Mouse (Mus musculus) cerebellum, postnatal 25 days (tissue): Measurements from ENCODE around the gene Hoxd10.
A peak's percentile ranks its signal among the peaks of the same experiment; 100 is the strongest.

Experiments used
- DNase-seq, 2 experiments: peaks; one replicate each; pipeline ENCODE4 v3.0.0; 2021; ENCODE audit warnings: mixed read lengths in 2 of 2

The Hoxd10 gene

DNA sequence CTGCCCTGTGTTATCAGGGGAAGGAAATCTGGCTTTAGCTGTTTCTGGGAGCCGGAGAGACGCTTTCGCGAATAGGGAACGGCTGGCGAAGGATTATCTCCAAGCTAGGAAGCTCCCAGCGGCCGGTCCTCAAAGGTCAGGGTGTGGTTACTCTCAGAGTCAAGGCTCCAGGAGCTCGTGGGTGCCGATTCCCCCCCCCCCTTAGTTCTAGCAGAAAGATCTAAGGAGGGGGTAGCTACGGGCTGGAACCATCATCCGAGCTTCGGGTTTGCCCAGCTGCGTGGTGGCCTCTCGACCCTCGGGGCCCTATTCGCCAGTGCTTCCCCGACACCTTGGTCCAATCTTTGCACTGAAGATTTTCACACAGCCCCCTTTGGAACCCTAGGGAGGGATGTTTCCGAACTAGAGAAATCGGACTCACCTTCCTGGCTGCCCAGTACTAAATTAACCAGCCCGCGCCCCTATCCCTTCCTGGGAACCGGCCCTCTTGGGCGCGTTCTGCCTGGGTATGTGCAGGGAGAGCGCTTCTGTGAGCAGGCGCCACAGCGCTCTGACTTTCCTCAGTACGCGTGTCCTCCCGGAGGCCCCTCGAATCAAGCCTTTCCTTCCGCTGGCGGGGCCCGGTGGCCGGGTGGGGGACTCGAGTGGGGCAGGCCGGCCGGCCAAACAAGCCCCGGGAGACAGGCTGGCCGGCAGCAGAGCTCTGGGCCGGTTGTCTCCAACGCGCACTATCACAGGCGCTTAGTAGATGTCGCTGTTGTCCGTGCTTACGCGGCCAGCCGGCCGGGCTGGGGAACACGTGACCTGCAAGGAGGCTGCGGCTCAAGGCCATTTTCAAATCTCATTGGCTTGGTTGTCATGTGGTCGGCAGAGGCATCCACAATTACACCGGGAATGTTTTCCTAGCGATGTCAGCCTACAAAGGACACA lies at the start of gene Hoxd10:
Gene Hoxd10, plus strand, starts transcription at position 903 of the 930 bp plus-strand sequence.
- DNase-seq: no peak

DNA sequence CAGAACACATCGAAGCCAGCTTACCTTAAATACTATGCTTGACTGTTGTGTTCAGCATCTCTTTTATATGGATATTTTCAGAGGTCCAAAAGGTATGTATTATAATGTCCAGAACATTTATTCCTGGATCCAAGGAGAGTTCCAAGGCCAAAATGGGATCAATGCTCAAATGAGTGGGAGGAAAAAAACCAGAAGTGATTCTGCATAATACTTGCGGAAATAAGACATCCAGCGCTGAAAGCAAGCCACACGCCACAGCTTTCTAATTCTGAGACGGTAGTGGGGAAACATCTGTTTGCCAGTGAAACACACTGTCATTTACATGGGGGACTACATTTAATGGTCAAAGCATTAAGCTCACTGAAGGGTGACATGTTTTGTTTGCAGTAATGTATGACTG lies 49.3 kb upstream of the Hoxd10 start:
- no peak for DNase-seq

DNA sequence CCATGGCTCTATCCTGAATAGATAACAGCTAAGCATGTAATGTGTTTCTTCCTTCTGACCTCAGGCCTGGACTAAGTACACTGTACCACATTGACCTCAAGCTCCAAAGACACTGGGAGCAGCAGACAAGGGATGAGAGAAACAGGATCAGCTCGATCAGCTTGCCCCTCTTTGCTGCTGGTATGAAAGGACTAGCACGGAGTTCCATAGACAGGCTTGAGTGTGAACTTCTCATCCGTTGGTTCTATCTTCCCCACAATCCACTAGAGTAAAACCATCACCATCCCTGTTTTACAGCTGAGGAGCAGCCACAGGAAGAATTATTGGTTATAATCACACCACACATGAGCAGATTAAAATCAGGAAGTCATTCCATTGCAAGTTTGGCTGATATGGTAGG lies 46.1 kb upstream of the Hoxd10 start:
- DNase-seq: no peak

DNA sequence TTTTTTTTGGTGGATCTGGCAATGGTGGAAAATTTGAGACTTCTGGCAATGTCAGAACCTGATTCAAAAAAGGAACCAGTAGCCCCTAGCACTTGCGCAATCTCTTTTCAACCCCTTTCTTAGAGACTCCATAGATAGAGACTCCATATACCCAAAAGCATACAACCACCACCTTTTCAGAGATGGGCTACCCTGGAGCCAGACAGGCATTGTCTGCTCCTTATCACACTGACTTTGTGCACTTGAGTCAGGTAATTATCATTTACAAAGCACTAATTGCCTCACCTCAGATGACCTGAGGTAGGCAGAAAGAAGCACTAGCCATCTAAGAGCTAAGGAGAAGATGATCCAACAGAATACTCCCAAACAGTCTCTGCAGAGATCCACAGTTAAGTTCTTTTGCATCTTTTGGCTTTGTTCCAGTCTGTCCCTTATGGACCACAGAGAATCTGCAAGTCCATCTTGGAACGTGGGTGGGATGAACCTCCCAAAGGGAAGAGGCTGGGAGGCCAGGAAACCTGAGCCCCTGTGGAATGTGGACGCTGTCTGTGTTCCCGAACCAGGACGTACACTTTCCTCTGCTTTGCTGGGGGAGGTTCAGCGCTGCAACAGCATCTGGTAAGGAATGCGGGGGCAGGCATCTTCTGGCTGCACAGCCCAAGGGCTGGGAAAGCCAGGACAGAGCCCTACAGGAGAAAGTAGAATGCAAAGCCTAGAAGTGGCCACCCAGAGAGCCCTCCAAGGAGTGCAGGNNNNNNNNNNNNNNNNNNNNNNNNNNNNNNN lies 44.5 kb upstream of the Hoxd10 start:
- DNase-seq: no peak

DNA sequence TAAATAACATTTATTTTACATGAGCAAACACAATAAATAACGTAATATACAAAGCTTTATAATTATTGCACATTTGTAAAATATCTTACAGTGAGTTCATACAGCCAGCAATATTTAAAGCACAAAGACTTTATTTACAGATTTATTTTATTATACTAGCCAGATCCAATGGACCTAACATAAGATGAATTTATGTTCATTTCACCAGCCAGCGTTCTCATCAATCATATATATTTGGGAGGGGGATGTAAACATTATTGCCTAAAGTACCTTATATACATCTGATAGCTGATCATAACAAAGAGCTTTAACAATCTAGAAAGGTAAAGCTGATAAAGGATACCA lies 38.8 kb upstream of the Hoxd10 start:
- DNase-seq: no peak

DNA sequence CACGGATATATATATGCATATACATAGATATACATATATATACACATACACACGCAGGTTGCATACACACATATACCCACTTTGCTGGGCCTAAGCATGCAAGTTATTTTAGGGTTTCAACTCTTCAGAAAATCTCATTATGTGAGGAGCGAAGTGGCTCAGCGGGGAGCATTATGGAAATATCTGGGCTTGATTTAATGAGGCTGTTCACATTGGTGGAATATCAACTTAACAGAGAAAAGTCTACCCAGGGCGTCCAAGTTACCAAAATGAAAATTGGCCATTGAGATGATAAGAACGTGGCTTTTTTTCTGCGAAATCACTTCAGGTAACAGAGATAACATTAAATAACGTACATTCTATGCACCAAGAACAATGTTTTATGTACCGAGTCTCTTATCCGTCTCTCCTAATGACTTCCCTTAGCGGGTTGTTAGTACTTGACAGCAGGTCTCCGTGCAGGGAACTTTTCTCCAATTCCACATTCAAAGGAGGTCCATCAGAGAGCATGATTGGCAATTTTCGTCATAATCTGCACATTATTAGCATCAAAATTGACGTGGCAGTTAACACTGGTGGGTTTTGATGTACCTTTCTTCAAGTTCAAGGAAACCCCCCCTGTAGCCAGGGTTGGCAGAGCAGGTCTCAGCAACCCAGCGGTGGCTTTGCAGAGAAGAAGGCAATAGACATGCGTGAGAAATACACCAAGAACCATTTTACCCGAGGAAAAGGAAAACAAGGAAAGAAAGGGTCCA lies 37.8 kb upstream of the Hoxd10 start:
- DNase-seq: no peak

DNA sequence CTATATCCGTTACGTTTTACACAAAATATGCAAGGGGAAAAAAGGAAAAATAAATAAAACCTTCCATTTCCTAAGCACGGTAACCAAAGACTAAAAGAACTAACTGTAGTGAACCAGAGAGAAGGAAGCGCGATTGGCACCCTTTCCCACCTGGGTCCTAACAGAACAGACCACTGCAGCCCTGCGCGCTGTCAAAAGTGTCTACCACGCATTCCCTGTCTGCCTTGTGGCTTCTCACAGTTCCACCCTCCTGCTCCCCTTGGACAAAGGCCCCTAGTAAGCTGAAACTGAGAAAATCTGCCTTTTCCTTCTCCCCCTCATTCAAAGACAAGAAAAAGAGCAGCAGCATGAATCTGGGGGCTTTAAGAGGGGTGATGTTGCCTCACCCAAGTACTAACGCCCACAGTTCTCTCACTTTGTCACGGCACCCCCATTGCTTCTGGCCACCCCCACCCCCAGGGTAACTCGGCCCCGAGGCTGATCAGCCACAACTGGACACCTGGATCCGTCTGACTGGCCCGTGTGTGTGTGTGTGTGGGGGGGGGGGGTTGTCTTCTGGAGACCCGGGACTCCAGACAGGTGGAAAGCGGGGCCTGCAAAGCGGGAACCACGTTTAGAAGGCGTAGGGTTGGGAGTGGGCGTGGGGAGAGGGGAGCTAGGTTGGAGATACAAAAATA lies 36.8 kb upstream of the Hoxd10 start:
- DNase-seq: no peak

DNA sequence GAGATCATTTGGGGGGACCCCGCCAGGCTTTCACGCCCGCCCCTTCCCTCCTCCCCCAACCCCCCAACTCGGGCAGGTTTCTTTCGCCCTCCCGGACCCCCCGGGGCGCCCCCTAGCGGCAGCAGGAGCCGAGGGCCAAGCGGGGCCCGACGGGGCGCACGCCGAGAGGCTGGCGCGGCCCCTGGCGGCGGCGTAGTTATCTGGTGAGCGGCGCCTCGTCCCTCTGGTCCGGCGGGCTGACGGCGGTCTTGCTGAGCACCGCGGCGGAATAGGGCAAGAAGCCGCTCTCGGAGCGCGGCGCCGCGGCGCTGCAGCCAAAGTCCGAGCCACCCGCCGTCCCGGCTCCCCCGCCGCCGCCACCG lies 36.3 kb upstream of the Hoxd10 start:
- DNase-seq: peak in 1 of 2 experiments; percentile 48

DNA sequence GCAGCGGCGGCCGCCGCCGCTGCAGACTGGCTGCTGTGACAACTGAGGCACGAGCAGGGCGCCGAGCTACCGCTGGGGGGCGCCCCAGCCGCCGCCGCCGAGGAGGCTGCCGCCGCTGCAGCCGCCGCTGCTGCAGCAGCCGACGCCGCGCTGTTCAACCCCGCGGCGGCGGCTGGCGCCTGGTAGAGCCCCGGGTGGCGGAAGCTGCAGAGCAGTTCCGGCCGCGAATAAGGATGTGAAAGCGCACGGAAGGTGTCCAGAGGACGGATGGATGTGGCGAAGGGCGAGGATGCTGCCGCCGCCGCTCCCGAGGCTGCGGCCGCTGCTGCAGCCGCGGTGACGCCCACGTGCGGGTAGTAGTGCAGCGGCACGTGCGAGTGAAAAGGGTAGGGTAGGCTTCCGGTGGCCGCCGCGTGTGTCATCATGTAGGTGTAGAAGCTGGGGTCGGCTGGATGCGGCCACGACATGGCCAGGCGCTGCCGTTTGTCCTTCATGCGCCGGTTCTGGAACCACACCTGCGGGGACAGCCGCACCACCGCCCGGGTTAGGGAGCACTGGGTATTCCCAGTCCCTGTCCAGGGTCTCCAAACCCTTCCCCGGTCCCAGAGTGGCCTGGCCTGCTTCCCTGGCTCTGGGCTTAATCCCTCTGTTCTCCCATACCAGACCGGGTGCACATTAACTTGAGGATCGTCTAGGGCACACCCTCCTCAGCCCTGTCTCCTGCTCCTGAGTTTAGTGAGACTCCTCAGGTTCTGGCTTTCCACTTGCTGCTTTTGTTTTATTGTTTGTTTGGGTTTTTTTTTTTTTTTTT lies 35.7 kb upstream of the Hoxd10 start:
- DNase-seq: no peak

DNA sequence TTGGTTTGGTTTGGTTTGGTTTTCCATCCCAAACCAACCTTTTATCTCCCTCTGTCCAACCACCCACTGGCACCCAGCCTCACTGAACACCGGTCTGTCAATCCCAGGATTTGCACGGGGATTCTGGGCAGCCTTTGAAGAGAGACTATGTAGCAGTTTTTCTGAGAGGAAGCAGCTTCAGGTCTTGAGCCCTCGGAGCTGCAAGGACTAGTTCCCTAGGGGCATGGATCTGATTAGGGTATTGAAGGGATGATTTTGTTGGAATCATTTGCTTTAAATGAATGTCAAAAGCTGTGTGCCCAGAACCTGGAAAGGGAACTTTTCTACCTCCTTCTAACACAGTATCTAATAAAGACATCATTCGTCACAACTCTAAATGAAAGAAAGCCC lies 35.1 kb upstream of the Hoxd10 start:
- no peak for DNase-seq

DNA sequence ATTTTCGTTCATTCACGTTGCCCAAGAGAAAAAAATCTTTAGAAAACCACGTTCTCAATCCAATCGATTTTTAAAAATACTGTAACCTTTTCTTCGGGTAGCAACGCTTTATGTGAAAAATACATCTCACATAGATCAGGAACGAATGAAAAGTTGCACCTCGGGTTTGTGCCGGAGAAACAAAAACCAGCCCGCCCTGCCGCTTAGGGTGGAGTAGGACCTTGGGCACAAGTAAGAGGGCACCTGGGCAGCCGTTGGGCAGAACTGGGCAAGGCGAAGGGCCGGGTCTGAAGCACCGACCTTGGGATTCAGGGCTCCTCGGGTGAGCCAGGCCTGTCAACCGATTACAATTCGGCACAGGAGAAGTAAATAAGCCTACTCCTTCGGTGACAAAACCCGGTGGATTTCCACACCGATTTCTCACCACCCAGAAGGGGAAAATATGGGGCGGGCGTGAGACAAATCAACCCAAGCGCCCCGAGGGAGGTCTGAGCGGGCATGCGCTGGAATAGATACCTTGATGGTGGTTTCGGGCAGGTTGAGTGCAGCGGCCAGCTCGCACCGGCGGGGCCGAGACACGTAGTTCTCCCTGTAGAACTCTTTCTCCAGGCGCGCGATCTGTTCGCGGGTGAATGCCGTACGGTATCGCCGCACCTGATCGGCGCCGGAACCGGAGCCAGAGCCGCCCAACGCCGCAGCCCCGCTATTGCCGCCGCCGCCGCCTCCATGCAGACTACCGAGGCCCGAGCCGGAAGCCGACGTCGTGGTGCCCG lies 34.3 kb upstream of the Hoxd10 start:
- DNase-seq: peak in 1 of 2 experiments; percentile 41

DNA sequence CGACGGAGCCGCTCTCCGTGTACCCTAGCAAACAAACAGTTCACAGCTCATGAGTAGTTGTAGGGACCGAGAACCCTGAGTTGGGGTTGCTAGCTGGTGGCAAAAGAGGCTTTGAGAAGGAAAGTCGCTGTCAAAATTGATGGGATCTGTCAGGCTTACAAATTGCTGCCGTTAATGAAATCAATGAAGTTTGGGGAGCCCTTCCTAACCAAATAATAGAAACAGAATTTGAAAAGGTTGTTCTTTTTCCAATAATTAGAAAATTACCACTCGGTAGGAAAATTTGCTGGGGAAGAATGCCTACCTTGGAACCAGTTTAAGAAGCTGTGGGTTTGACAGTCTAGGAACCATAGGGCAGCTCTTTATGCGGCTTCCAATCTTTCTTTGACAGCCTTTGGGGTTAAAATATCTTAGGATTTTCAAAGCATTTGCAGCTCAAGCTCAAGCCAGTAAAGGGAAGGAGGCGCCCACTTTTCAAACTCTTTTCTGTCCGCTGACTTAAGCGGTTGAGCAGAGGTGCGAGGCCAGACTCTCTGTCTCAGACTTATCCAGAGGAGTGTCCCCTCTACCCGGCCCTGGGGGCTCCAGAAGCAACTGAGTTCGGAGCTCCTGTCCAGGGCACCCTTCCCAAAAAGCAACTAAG lies 33.6 kb upstream of the Hoxd10 start:
- no peak for DNase-seq

DNA sequence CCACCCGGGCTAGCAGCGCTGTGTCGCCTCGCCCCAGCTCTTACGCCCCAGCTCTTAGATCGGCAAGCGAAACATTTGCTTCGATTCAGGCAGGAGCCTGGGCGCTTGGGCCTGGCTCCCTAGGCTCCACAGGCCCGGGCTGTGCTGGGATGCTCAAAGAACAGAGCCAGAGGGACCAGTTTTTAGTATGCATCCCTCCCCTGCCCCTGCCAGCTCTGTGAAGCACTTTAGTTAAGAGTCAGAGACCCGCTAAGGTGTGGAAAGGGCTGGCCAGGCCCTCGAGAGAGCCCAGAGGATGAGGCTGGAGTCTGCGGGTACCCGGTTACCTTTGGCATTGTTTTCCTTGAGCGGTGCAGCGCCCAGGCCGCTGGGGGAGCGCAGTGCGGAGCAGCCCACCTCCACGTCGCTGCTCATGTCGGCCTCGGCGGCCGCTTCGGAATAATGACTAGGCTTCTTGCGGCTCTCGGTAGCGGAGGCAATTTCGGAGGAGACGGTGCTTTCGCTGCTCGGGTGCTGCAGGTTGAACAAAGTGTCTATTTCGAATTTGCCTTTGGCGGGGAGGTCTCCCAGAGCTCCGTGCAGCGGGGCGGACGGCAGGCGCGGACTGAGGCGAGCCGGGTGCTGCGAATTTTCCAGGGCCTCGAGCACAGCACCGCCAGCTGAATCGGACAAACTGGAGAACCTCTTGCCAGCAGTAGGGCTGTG lies 32.9 kb upstream of the Hoxd10 start:
- DNase-seq: peak in 1 of 2 experiments; percentile 25

DNA sequence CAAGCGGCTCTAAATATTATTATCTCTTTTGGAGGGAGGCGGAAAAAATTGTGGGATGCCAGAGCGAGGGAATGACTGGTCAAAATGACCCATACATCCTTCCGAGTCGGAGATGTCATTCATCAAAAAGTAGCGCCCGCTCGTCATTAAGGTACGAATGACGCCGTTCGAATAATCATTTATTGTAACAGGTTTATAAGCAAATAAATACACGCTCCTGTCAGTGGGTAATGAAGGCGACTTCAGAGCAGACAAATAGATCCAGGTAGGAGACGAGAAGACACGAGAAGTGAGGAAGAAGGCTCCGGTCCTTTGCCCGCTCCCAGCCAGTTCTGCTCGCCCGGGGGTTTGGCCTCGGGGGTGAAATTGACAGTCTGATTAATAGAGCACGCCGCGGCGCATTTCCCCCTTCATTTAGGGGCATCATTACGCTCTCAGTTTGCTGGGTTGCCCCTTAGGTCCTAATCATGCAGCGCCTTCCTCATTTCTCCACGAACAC lies 32.2 kb upstream of the Hoxd10 start, which contains the start of gene Evx2:
Gene Evx2, minus strand, starts transcription at position 51 of the 499 bp plus-strand sequence.
- DNase-seq: peak in 1 of 2 experiments; percentile 23

DNA sequence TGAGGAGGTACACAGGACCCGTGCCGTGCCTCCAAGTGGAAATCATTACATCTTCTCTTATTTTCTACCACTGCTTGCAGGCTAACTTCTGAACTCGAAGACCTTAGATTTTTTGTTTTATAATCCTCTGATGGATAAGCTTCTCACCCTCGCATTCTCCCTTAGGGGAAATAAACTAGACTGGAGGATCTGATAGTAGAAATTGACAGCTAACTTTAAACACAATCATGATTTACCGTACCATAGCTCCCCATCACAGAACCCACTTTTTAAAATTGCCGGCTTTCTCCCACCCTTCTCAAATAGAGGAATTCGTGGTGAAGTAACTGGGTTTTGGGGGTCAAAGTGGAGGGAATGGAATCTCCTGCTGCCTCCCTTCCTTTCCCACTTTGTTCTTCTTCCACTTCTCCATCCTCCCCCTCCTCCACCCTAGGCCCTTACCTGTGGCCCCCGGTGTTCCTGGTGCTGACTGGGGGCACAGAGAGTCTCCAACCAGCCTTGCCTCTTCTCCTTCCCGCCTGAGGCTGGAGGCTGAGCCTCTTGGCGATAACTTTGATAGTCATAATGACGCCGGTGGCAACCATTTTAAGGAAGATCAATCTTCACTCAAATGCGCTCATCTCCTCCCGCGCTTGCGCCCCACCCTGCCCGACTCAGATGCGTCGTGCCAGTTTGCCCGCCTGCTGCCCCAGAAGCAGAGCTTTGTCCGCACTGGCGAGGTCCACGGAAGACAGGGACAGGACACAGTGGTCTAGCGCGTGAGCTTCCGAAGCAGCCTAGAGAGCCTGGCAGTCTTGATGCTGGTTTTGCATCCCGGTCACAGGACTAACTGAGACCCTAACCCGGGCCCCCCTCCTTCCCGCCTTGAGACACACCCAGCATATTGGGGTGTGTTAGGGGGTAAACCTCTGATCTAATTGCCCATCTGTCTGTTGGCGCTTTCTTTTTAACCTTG lies 31.0 kb upstream of the Hoxd10 start:
- no peak for DNase-seq

DNA sequence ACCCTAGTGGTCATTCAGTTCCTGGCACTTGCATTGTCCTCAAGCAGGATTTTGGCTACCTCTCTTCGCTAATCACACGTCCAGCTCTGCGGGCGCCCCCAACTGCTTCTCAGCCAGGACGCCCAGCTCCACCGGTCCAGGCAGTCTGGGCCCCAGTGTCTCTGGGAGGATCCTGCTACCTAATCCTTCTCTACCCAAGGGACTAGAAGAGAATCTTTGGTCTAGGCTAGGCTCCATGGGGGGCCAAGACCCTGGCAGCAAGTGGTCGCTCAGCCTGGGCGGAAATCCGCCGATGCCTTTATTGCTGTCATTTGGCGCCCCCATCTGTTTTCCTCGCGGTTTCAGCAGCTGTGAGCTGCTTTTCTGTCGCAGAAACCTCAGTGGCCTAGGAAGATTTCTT lies 30.0 kb upstream of the Hoxd10 start:
- DNase-seq: peak in 1 of 2 experiments; percentile 44

DNA sequence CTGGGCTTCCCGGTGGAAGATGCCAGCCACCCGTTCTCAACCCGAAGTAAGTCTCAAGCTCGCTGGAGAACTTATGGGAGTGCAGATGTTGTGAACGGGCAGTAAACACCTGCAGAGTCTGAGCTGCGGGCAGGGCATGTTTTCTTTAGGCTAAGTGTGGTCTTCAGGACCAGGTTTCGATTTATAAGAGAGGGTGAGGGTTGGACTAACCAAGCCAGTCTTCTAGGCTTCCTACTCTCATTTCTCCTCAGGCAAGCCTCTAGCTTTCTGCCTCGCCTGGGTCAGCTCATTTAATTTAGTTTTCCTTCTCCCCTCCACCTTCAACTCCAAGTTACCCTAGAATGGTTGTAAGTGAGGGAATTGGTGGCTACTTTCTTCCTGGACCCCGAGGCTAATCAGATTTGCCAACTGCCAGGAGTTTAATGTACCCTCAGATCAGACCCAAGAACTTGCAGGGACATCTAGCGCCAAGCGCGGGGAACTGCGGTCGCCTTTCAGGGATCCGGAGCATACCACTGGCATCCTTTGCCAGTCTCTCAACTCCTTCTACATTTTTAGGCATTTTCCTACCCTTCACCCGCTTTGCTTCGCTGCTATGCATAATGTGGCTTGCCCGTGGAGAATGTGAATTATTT lies 28.3 kb upstream of the Hoxd10 start:
- DNase-seq: peak; percentile 47 to 73

DNA sequence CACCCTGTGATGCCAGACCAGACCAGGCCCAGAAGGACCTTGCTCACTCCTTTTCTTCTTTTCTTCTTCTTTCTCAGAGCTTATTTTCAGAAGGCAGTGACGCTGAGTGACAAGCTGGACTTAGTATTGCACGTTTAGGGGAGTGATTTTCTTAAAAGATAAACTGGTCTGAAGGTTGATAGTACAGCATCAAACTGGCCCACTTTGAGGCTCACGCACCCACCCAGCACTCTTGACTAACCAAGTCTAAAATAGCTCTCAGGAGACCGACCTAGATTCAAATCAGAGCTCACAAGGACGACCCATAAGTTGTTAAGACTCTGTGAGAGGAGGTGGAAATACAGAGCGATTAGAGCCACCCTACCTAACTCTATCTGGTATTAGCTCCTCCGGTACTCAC lies 25.3 kb upstream of the Hoxd10 start:
- peak in 1 of 2 experiments; percentile 2 for DNase-seq
